In genomic region chr12:91220609-91221008, GRCm38 (mm10) we compare ENCODE assay signal across 20 mouse cellular contexts.
DNase-seq lines count a peak whose midpoint lies in the region; ATAC-seq and TF ChIP-seq lines count a peak whose summit lies in the region.
"Had no signal": no experiment of that assay in that cellular context is flagged by ENCODE, and none has a peak within 500 bp of the region (broad histone marks: within the 10 kb centered on the region; RNA-seq: fewer than 3 reads in every experiment).

No protein-coding gene starts in this region.

- no peaks in the 10 kb centered on the region for H3K27me3 ChIP-seq in hindbrain, embryonic 13.5 days
- no peaks in the 10 kb centered on the region for H3K27me3 ChIP-seq in hindbrain, embryonic 11.5 days (ENCODE audit: control insufficient read depth, insufficient read depth, low read length)
- H3K27me3 ChIP-seq in forebrain, postnatal 0 days (ENCODE audit: insufficient read depth, low read length) = no peaks in the 10 kb centered on the region
- H3K27me3 ChIP-seq: embryonic facial prominence, embryonic 12.5 days; heart, embryonic 13.5 days; hindbrain, embryonic 12.5 days had no signal

- 74% methylated on average over 7 of the region's 7 CpGs for WGBS in hindbrain, embryonic 13.5 days
- 88% methylated on average over 7 of the region's 7 CpGs for WGBS in hindbrain, embryonic 11.5 days
- WGBS in forebrain, postnatal 0 days = 37% methylated on average over 7 of the region's 7 CpGs

- H3K9me3 ChIP-seq in hindbrain, embryonic 13.5 days = no peaks in the 10 kb centered on the region
- no peaks in the 10 kb centered on the region for H3K9me3 ChIP-seq in hindbrain, embryonic 11.5 days (ENCODE audit: control insufficient read depth, low read length)
- H3K9me3 ChIP-seq in forebrain, postnatal 0 days (ENCODE audit: low read length) = no peaks in the 10 kb centered on the region
- H3K9me3 ChIP-seq: embryonic facial prominence, embryonic 12.5 days; heart, embryonic 13.5 days; hindbrain, embryonic 12.5 days had no signal

- H3K4me1 ChIP-seq in hindbrain, embryonic 13.5 days (replicated peaks) = no peaks in the 10 kb centered on the region
- H3K4me1 ChIP-seq in hindbrain, embryonic 11.5 days (replicated peaks; ENCODE audit: control insufficient read depth, insufficient read depth, low read length) = no peaks in the 10 kb centered on the region
- H3K4me1 ChIP-seq in forebrain, postnatal 0 days (ENCODE audit: insufficient read depth) = no peaks in the 10 kb centered on the region
- H3K4me1 ChIP-seq: embryonic facial prominence, embryonic 12.5 days; heart, embryonic 13.5 days; hindbrain, embryonic 12.5 days had no signal

- H3K4me2 ChIP-seq in hindbrain, embryonic 13.5 days = no peak overlapping the region
- H3K4me2 ChIP-seq in hindbrain, embryonic 11.5 days (replicated peaks; ENCODE audit: low read depth, low read length) = no peak overlapping the region
- no peak overlapping the region for H3K4me2 ChIP-seq in forebrain, postnatal 0 days (ENCODE audit: low read depth)
- H3K4me2 ChIP-seq: embryonic facial prominence, embryonic 12.5 days; heart, embryonic 13.5 days; hindbrain, embryonic 12.5 days had no signal

- 0 out of 2 replicates have a peak, but pooled peaks have one; percentile 24 for ATAC-seq in hindbrain, embryonic 13.5 days (ENCODE audit: low FRiP score)
- ATAC-seq in hindbrain, embryonic 11.5 days (ENCODE audit: low FRiP score) = no peak
- ATAC-seq in forebrain, postnatal 0 days = peak; percentile 43; the same call in 1 of the 2 replicates
- no peak for ATAC-seq in cerebellum, adult (ENCODE audit: insufficient number of reproducible peaks, low FRiP score, low TSS enrichment)
- ATAC-seq: intestine, embryonic 16.5 days had no signal

- H3K36me3 ChIP-seq in hindbrain, embryonic 13.5 days = no peaks in the 10 kb centered on the region
- no peaks in the 10 kb centered on the region for H3K36me3 ChIP-seq in hindbrain, embryonic 11.5 days (ENCODE audit: control insufficient read depth, insufficient read depth, low read length)
- H3K36me3 ChIP-seq in forebrain, postnatal 0 days (ENCODE audit: insufficient read depth) = no peaks in the 10 kb centered on the region
- H3K36me3 ChIP-seq: embryonic facial prominence, embryonic 12.5 days; heart, embryonic 13.5 days; hindbrain, embryonic 12.5 days had no signal

- H3K27ac ChIP-seq in hindbrain, embryonic 13.5 days = no peak overlapping the region
- H3K27ac ChIP-seq in hindbrain, embryonic 11.5 days (ENCODE audit: low read depth, low read length) = no peak overlapping the region
- H3K27ac ChIP-seq in forebrain, postnatal 0 days (ENCODE audit: low read depth, low read length) = no peak overlapping the region
- H3K27ac ChIP-seq: embryonic facial prominence, embryonic 12.5 days; heart, adult 2 months; heart, embryonic 13.5 days; hindbrain, embryonic 12.5 days had no signal

- H3K4me3 ChIP-seq in hindbrain, embryonic 13.5 days = no peak overlapping the region
- H3K4me3 ChIP-seq in hindbrain, embryonic 11.5 days (ENCODE audit: low read depth, low read length) = no peak overlapping the region
- no peak overlapping the region for H3K4me3 ChIP-seq in forebrain, postnatal 0 days (ENCODE audit: low read depth, low read length)
- H3K4me3 ChIP-seq: embryonic facial prominence, embryonic 12.5 days; heart, adult 2 months; heart, embryonic 13.5 days; hindbrain, embryonic 12.5 days had no signal

- TF ChIP-seq POLR2A in brain, embryonic 14.5 days (IDR thresholded peaks at IDR 0.05; ENCODE audit: borderline replicate concordance, extremely low read depth, insufficient read depth, insufficient read length, poor library complexity, severe bottlenecking) = no peak

- no peak for TF ChIP-seq CTCF in brain, embryonic 14.5 days (IDR thresholded peaks at IDR 0.05; ENCODE audit: borderline replicate concordance, extremely low read depth, insufficient read depth, insufficient read length)
- no peak for TF ChIP-seq CTCF in forebrain, postnatal 0 days (IDR thresholded peaks at IDR 0.05; ENCODE audit: low read depth)

- no peak overlapping the region for H3K9ac ChIP-seq in hindbrain, embryonic 13.5 days
- no peak overlapping the region for H3K9ac ChIP-seq in hindbrain, embryonic 11.5 days (ENCODE audit: low read depth, low read length)
- H3K9ac ChIP-seq in forebrain, postnatal 0 days = no peak overlapping the region
- H3K9ac ChIP-seq: embryonic facial prominence, embryonic 12.5 days; heart, embryonic 13.5 days; hindbrain, embryonic 12.5 days had no signal

- no peak for DNase-seq in hindbrain, embryonic 11.5 days (ENCODE audit: low spot score)
- peak; percentile 31 for DNase-seq in brain, adult 2 months (ENCODE audit: low read depth, low spot score)
- DNase-seq in brain, embryonic 14.5 days (ENCODE audit: low read depth) = peak; percentile 54
- peak; percentile 6 for DNase-seq in forebrain, postnatal 0 days
- DNase-seq in lung, postnatal 4 days = no peak
- DNase-seq: adrenal gland, adult 2 months; adrenal gland, postnatal 25 days; cerebellum, adult 11-12 months; cerebellum, adult 9-10 months; cerebellum, postnatal 25 days; gastrocnemius, postnatal 14 days; heart, adult 2 months; heart, postnatal 36 days; kidney, adult 2 months had no signal

Comparison
In these comparisons a context has a peak if more than half of its experiments do, and no peak if none do; other contexts are left out.
1. ATAC-seq: peak in hindbrain, embryonic 13.5 days (single experiment) and forebrain, postnatal 0 days (single experiment); none in hindbrain, embryonic 11.5 days (single experiment) and cerebellum, adult (single experiment).
2. DNase-seq: peak in brain, adult 2 months (single experiment), brain, embryonic 14.5 days (single experiment) and forebrain, postnatal 0 days (single experiment); none in hindbrain, embryonic 11.5 days (single experiment) and lung, postnatal 4 days (0 of 2).